Mouse (Mus musculus): ENCODE data around the gene Tspan32.

GRCm38 (mm10) chr7:143034519-143035450, 29.9 kb downstream of the Tspan32 start:
- no peak for TF ChIP-seq CTCF (IDR thresholded peaks at IDR 0.05; ENCODE audit: low read depth)
- no peak for TF ChIP-seq EP300 (IDR thresholded peaks at IDR 0.05; ENCODE audit: low read depth)
